Mouse (Mus musculus): ENCODE measurements around the gene Gm10271. TPM values are rescaled to one million over a fixed set of nuclear protein-coding genes. Genes with fewer than 3 reads are reported as not detected.
A peak's percentile ranks its signal among the peaks of the same experiment; 100 is the strongest.

Gm10271 gene
- total RNA-seq, 1 experiment from 2014 or later, result not detected

- ATAC-seq (replicated peaks; ENCODE audit: insufficient number of reproducible peaks, low FRiP score, low TSS enrichment, poor library complexity, severe bottlenecking), result no peak
Observed at GRCm38 (mm10) chr10:116982526-116982925, 10.1 kb upstream of the Gm10271 start.

DNA sequence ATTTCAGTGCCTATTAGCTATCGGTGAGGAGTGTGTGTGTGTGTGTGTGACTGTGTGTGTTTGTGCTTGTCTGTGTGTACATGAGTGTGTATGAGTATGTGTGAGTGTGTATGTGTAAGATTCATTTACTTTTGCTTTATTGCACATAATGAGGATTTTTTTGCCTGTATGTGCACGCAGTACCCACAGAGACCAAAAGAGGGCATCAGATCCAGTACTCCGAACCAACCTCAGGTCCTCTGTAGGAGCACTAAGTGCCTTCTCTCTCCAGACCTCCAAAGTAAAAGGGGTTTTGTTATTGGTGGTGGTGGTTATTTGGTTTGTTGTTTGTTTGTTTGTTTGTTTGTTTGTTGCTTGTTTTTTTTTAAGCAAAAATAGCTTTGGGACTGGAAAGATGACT lies 8.5 kb upstream of the Gm10271 start:
- no peak; the same call in 1 of the 2 replicates for ATAC-seq (replicated peaks; ENCODE audit: insufficient number of reproducible peaks, low FRiP score, low TSS enrichment, poor library complexity, severe bottlenecking)

GRCm38 (mm10) chr10:116980273-116980672 lies 7.9 kb upstream of the Gm10271 start:
- ATAC-seq (replicated peaks; ENCODE audit: insufficient number of reproducible peaks, low FRiP score, low TSS enrichment, poor library complexity, severe bottlenecking), result no peak

DNA sequence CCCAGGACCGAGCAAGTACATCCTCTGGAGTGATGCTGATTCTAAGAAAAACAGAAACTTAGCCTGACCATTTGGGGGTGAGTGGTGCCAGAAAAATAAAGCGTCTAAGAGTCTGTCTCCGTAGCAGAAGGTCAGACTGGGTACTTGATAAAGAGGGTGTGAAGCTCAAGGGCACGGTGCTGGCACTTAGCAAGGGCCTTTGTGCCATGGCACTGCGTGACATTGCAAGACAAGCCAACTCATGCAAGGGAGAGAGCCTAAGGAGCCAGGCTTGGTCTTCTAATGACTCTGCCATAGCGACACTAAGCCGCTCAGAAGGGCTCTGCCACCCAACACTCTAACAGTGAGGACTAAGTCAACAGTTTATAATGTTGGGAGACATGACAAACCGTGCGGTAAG lies 6.4 kb upstream of the Gm10271 start:
- ATAC-seq (replicated peaks; ENCODE audit: insufficient number of reproducible peaks, low FRiP score, low TSS enrichment, poor library complexity, severe bottlenecking), result no peak

GRCm38 (mm10) chr10:116977858-116978257 lies 5.4 kb upstream of the Gm10271 start:
- no peak for ATAC-seq (replicated peaks; ENCODE audit: insufficient number of reproducible peaks, low FRiP score, low TSS enrichment, poor library complexity, severe bottlenecking)

- no peak for ATAC-seq (replicated peaks; ENCODE audit: insufficient number of reproducible peaks, low FRiP score, low TSS enrichment, poor library complexity, severe bottlenecking)
Observed at GRCm38 (mm10) chr10:116977455-116977854, 5.0 kb upstream of the Gm10271 start.

DNA sequence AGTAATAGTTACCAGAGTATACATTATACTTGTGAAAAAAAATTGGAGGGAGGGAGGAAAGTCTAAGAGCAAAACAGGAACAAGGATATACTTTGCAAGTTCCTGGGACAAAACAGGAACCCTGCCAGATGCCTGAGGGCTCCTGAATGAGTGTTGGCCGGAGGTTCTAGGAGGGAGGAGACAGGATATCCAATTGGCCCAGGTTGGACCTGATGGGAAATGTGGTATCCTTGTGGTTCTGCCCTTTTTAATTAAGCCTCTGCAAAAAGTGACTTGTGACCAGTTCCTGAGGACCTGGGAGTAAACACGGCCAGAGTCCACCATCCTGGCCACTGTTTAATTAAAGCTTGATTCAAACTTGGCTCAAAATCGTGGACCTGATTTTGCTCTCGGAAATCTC lies 3.7 kb downstream of the Gm10271 start:
- no peak for ATAC-seq (replicated peaks; ENCODE audit: insufficient number of reproducible peaks, low FRiP score, low TSS enrichment, poor library complexity, severe bottlenecking)

GRCm38 (mm10) chr10:116966065-116966464 lies 6.3 kb downstream of the Gm10271 start:
- no peak for ATAC-seq (replicated peaks; ENCODE audit: insufficient number of reproducible peaks, low FRiP score, low TSS enrichment, poor library complexity, severe bottlenecking)

DNA sequence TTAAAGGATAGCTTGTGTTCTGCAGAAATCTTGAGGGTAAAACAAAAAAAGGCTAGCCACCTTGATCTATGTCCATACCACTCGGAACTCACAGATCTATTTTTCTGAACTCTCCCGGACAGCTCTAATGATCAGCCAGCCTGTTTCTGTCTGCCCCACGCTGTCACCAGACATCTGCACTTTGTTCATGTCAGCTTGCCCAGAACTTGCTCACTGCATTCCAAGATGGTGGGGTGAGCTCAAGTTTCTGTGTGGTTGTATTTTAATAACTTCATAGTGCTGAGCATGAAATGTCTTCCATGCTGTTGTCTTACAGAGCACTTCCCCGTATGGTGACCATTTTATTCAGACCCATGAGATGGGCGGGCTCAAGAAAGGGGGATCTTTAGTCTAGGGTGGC lies 7.1 kb downstream of the Gm10271 start:
- no peak for ATAC-seq (replicated peaks; ENCODE audit: insufficient number of reproducible peaks, low FRiP score, low TSS enrichment, poor library complexity, severe bottlenecking)

DNA sequence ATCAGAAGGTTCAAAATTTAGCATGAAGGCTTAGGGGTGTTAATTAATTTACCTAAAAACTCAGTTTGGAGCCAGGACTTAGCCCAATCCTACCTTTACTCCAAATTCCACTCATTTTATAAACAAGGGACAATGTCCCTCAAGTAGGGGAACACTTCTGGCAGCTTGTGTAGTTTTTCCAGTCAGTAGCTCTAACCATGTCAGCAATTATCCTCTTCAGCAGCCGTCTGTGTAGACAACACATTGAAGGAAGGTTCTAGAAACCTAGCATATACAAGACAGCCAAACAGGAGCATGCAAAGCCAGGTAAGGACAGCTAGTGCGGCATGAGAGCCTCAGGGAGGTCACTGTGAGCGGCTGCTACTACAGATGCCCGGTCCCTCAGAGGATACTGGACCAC lies 7.8 kb downstream of the Gm10271 start:
- no peak for ATAC-seq (replicated peaks; ENCODE audit: insufficient number of reproducible peaks, low FRiP score, low TSS enrichment, poor library complexity, severe bottlenecking)

DNA sequence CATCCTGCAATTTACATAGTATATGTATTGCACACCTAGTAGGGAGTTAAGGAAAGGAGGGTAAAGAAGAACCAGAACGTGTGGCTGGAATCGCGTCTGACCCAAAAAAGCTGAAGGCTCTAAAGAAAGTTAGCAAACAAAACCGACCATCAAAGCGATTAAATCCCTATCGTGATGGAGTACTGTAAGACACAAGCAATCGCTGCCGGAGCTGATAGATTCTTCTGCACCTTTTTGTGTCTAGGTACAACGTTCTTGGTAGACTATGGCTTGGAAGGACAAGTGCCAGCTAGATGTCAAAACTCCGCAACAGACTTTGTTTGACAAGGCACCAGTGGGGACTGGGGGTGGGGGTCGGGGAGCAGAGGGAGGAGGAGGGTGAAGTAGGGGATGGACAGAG lies 8.3 kb downstream of the Gm10271 start:
- ATAC-seq (replicated peaks; ENCODE audit: insufficient number of reproducible peaks, low FRiP score, low TSS enrichment, poor library complexity, severe bottlenecking), result no peak

- no peak for ATAC-seq (replicated peaks; ENCODE audit: insufficient number of reproducible peaks, low FRiP score, low TSS enrichment, poor library complexity, severe bottlenecking)
Observed at GRCm38 (mm10) chr10:116962803-116963202, 9.6 kb downstream of the Gm10271 start.

- ATAC-seq (replicated peaks; ENCODE audit: insufficient number of reproducible peaks, low FRiP score, low TSS enrichment, poor library complexity, severe bottlenecking), result no peak
Observed at GRCm38 (mm10) chr10:116962152-116962551, 10.3 kb downstream of the Gm10271 start.

DNA sequence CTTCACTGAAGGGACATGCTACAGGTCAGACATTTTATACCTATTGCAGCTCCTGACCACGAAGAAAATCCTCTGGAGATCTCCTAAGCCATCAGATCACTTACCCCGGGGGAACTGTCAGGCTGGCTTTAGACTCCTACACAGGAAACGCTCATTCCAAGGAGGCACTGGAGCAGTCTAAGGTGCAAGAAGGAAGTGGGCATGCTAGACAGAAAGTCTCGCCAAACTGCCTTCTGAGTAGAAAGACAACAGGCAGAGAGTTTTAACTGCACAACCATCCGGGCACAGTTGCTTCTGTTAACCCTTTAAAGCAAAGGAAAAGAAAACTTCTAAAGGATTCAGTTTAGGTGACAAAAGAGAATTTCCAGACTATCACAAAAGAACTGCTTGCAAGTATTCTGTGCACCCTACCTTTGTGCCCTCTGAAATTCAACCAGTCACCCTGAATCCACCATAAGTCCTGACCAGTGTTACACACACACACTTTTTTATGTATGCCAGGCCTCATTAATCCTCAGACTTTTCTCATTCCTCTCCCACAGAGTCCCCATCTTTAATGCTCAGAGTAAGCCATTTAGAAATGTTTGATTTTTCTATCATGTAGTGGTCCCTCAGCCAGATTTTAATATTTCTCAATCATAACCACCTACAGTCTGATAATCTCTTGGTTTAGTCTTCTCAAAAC lies 14.4 kb downstream of the Gm10271 start:
- ATAC-seq (replicated peaks; ENCODE audit: insufficient number of reproducible peaks, low FRiP score, low TSS enrichment, poor library complexity, severe bottlenecking), result no peak

DNA sequence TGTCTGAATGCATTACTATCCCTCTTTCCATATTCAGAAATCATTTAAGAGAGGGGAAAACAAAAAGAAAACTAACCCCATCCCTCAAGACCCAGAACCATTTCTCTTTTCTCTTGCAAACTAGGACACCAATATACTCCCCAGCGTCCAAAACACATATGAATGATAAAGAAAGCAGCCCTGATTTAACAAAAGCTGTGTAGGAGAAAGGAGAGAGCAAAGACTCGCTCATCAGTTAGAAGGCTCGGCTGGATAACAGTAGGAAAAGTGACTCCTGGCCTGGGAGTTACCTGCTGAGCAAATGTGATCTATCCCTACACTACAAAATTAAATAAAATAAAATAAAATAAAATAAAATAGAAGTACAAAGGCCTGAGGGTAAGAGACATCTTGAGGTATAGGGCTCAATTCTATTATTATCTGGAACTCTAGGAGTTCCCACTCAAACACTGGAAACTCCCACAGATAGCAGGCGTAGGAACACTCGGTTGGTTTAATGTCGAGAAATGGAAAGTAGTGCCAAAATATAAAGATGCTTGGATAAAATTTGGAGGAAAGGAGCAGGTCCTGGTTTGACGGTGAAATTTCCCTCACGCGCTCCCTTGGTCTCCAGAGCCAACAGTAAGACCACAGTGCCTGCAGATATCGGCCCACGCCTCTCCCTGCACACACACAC lies 15.8 kb downstream of the Gm10271 start:
- no peak for ATAC-seq (replicated peaks; ENCODE audit: insufficient number of reproducible peaks, low FRiP score, low TSS enrichment, poor library complexity, severe bottlenecking)

- ATAC-seq (replicated peaks; ENCODE audit: insufficient number of reproducible peaks, low FRiP score, low TSS enrichment, poor library complexity, severe bottlenecking), result no peak
Observed at GRCm38 (mm10) chr10:116955191-116955590, 17.2 kb downstream of the Gm10271 start.

DNA sequence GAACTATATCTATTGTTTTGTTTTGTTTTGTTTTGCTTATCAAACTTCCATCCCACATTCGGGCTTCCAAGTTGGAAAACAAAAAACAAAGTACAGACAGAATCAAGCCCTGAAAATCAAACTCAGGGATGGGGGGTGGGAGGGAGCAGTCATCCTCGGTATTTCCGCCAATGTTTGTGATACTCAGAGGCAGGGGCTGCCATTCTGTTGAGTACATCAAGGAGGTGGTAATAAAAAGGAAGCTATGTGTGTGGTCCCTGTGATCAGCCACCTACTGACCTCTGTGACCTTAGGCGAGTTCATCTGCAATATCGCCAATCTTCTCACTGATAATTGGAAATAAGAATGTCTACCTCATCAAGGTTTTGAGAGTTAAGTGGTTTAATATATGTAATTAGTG lies 21.5 kb downstream of the Gm10271 start:
- ATAC-seq (replicated peaks; ENCODE audit: insufficient number of reproducible peaks, low FRiP score, low TSS enrichment, poor library complexity, severe bottlenecking), result no peak

DNA sequence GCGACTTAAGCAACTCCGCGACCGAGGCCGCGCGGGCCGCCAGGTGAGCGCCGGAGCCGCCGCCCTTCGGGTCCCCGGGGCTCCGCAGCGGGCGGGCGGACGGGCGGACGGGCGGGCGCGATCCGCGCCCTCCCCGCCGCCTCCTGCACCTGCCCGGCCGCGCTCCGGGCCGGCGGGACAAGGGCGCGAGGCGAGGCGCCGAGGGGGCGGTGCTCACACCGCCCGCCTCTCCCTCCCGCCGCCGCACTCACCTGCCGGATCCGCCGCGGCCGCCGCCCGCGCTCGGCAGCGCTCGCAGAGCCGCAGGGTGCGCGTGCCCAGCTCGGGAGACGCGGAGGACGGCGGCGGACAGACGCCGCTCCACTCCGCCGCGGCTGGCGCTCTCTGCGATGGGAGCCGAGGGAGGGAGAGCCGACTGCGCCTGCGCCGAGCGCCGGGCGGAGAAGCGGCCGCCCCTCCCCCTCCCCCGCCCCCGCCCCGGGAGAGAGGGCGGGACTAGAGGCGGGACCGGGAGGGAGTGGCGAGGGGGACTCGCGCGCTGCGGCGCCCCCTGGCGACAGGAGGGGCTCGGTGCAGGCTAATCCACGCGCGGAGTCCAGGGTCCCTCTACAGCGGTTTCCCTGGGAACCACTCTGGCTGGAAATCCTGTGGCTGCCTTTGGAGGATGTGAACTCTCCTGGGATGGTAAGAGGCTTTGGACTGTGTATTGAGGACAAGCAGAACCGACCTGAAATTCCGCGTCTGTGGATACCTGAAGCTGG lies 22.2 kb downstream of the Gm10271 start, which contains the start of gene Rab3ip:
Gene Rab3ip, minus strand, starts transcription at position 761 of the 761 bp plus-strand sequence.
- ATAC-seq (replicated peaks; ENCODE audit: insufficient number of reproducible peaks, low FRiP score, low TSS enrichment, poor library complexity, severe bottlenecking), result peak; percentile 84

- no peak for ATAC-seq (replicated peaks; ENCODE audit: insufficient number of reproducible peaks, low FRiP score, low TSS enrichment, poor library complexity, severe bottlenecking)
Observed at GRCm38 (mm10) chr10:116949111-116950008, 23.0 kb downstream of the Gm10271 start.

Data from monocyte, adult 5-6 weeks (primary cell).